Mouse (Mus musculus): Measurements from ENCODE around the gene Nomo1. TPM values are rescaled to one million over a fixed set of nuclear protein-coding genes. Genes with fewer than 3 reads are reported as not detected.

The Nomo1 gene
- polyA plus RNA-seq, 1 experiment from 2014 or later: 34.4 TPM

GRCm38 (mm10) chr7:46028681-46029080 lies 4.8 kb upstream of the Nomo1 start:
- WGBS: 59% methylated on average over 10 of the region's 10 CpGs
- H3K27me3 ChIP-seq (replicated peaks; ENCODE audit: control insufficient read depth, insufficient read depth, low read length): no peaks in the 10 kb centered on the region
- peak overlapping the region; percentile 54; the same call in 1 of the 2 replicates for H3K4me2 ChIP-seq (replicated peaks; ENCODE audit: low read depth)
- peak; percentile 23; the same call in 1 of the 2 replicates for ATAC-seq
- no peaks in the 10 kb centered on the region for H3K9me3 ChIP-seq (ENCODE audit: control insufficient read depth)
- H3K36me3 ChIP-seq (ENCODE audit: control insufficient read depth, insufficient read depth): 0 out of 2 replicates have a peak, but pooled peaks cover 3% of the 10 kb centered on the region
- H3K9ac ChIP-seq (ENCODE audit: low read depth, low read length): no peak overlapping the region
- H3K4me3 ChIP-seq (ENCODE audit: low read depth, low read length): no peak overlapping the region
- H3K27ac ChIP-seq (ENCODE audit: low read depth, low read length): no peak overlapping the region
- TF ChIP-seq CTCF (IDR thresholded peaks at IDR 0.05; ENCODE audit: low read depth): no peak
- H3K4me1 ChIP-seq (replicated peaks; ENCODE audit: control insufficient read depth, insufficient read depth, low read length): 0 out of 2 replicates have a peak, but pooled peaks cover 4% of the 10 kb centered on the region

DNA sequence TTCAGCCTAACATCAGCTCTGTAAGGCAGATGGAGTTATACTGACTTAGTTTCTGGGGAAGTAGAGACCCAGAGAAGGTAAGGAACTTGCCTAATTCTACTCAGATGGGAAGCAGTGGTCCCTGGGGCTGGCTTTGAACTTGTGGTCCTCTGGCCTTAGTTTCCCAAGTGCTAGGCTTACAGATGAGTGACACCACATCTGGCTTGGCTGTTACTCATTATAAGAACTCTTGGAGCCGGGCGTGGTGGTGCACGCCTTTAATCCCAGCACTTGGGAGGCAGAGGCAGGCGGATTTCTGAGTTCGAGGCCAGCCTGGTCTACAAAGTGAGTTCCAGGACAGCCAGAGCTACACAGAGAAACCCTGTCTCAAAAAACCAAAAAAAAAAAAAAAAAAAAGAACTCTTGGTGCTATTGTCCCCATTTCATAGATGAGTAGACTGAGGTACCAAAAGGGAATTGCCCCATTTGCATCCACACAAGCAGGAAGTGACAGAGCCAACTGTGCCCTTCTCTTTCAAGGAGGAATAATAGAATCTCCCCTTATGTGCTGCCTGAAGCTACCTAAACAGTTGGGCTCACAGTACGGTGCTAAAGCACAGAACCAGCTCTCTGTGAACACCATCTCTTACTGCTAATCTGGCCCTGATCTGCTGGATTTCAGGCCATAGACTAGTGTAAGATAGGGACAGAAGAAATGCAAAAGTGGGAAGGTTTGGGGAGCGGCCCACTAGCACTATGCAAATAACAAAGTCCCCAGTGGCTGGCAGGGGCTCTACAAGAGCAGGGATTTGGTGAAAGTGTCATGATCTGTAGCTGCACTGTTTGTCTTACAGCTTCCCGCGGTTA lies 4.0 kb upstream of the Nomo1 start:
- Histone ChIP-seq H3K36me3 (ENCODE audit: control insufficient read depth, insufficient read depth) (0 out of 2 replicates have a peak, but pooled peaks cover 3% of the 10 kb centered on the region), H3K27ac (ENCODE audit: low read depth, low read length) (peak overlapping the region; percentile 84), H3K4me2 (replicated peaks; ENCODE audit: low read depth) (peak overlapping the region; percentile 54), H3K4me1 (replicated peaks; ENCODE audit: control insufficient read depth, insufficient read depth, low read length) (peaks cover 6% of the 10 kb centered on the region; the same call in 1 of the 2 replicates), H3K9ac (ENCODE audit: low read depth, low read length) (0 out of 2 replicates have a peak overlapping the region, but pooled peaks have one; percentile 0), H3K27me3 (replicated peaks; ENCODE audit: control insufficient read depth, insufficient read depth, low read length) (no peaks in the 10 kb centered on the region), H3K4me3 (ENCODE audit: low read depth, low read length) (peak overlapping the region; percentile 13; the same call in 1 of the 2 replicates), H3K9me3 (ENCODE audit: control insufficient read depth) (no peaks in the 10 kb centered on the region)
- ATAC-seq: peak; percentile 69
- 55% methylated on average over 9 of the region's 9 CpGs for WGBS
- TF ChIP-seq CTCF (IDR thresholded peaks at IDR 0.05; ENCODE audit: low read depth): no peak; the same call in 1 of the 2 replicates

GRCm38 (mm10) chr7:46030145-46030488 lies 3.4 kb upstream of the Nomo1 start, which contains the start of gene Abcc6:
Gene Abcc6 (minus strand): TSS chr7:46030302.
- Histone ChIP-seq H3K4me3 (ENCODE audit: low read depth, low read length) (peak within 1 kb of the TSS; percentile 13; the same call in 1 of the 2 replicates), H3K27me3 (replicated peaks; ENCODE audit: control insufficient read depth, insufficient read depth, low read length) (no peaks in the 10 kb centered on the region), H3K9me3 (ENCODE audit: control insufficient read depth) (no peaks in the 10 kb centered on the region), H3K4me2 (replicated peaks; ENCODE audit: low read depth) (peak within 1 kb of the TSS; percentile 54), H3K4me1 (replicated peaks; ENCODE audit: control insufficient read depth, insufficient read depth, low read length) (peaks cover 12% of the 10 kb centered on the region; the same call in 1 of the 2 replicates), H3K9ac (ENCODE audit: low read depth, low read length) (0 out of 2 replicates have a peak within 1 kb of the TSS, but pooled peaks have one; percentile 0), H3K27ac (ENCODE audit: low read depth, low read length) (peak within 1 kb of the TSS; percentile 84), H3K36me3 (ENCODE audit: control insufficient read depth, insufficient read depth) (0 out of 2 replicates have a peak, but pooled peaks cover 3% of the 10 kb centered on the region)
- peak; percentile 39; the same call in 1 of the 2 replicates for TF ChIP-seq CTCF (IDR thresholded peaks at IDR 0.05; ENCODE audit: low read depth)
- WGBS: 3% methylated on average over 11 of the region's 11 CpGs
- peak; percentile 84 for ATAC-seq

- H3K4me1 ChIP-seq (replicated peaks; ENCODE audit: control insufficient read depth, insufficient read depth, low read length): peaks cover 12% of the 10 kb centered on the region; the same call in 1 of the 2 replicates
- no peak for ATAC-seq
- H3K36me3 ChIP-seq (ENCODE audit: control insufficient read depth, insufficient read depth): 0 out of 2 replicates have a peak, but pooled peaks cover 3% of the 10 kb centered on the region
- peak overlapping the region; percentile 54 for H3K4me2 ChIP-seq (replicated peaks; ENCODE audit: low read depth)
- no peak overlapping the region for H3K9ac ChIP-seq (ENCODE audit: low read depth, low read length)
- WGBS: 33% methylated on average over 2 of the region's 2 CpGs
- H3K27me3 ChIP-seq (replicated peaks; ENCODE audit: control insufficient read depth, insufficient read depth, low read length): no peaks in the 10 kb centered on the region
- no peak for TF ChIP-seq CTCF (IDR thresholded peaks at IDR 0.05; ENCODE audit: low read depth)
- H3K27ac ChIP-seq (ENCODE audit: low read depth, low read length): peak overlapping the region; percentile 84
- H3K4me3 ChIP-seq (ENCODE audit: low read depth, low read length): peak overlapping the region; percentile 13; the same call in 1 of the 2 replicates
- H3K9me3 ChIP-seq (ENCODE audit: control insufficient read depth): no peaks in the 10 kb centered on the region
Measured at GRCm38 (mm10) chr7:46031075-46031474, 2.4 kb upstream of the Nomo1 start.

- Histone ChIP-seq H3K27me3 (replicated peaks; ENCODE audit: control insufficient read depth, insufficient read depth, low read length) (no peaks in the 10 kb centered on the region), H3K27ac (ENCODE audit: low read depth, low read length) (peak overlapping the region; percentile 60), H3K9me3 (ENCODE audit: control insufficient read depth) (no peaks in the 10 kb centered on the region), H3K4me2 (replicated peaks; ENCODE audit: low read depth) (peak overlapping the region; percentile 93), H3K9ac (ENCODE audit: low read depth, low read length) (peak overlapping the region; percentile 81), H3K4me3 (ENCODE audit: low read depth, low read length) (peak overlapping the region; percentile 82), H3K36me3 (ENCODE audit: control insufficient read depth, insufficient read depth) (peaks cover 10% of the 10 kb centered on the region; the same call in 1 of the 2 replicates), H3K4me1 (replicated peaks; ENCODE audit: control insufficient read depth, insufficient read depth, low read length) (peaks cover 11% of the 10 kb centered on the region; the same call in 1 of the 2 replicates)
- TF ChIP-seq CTCF (IDR thresholded peaks at IDR 0.05; ENCODE audit: low read depth): no peak
- WGBS: under 1% methylated on average over 30 of the region's 35 CpGs
- peak; percentile 0; the same call in 1 of the 2 replicates for ATAC-seq
Measured at GRCm38 (mm10) chr7:46033870-46034337, 406 bp downstream of the Nomo1 start.

DNA sequence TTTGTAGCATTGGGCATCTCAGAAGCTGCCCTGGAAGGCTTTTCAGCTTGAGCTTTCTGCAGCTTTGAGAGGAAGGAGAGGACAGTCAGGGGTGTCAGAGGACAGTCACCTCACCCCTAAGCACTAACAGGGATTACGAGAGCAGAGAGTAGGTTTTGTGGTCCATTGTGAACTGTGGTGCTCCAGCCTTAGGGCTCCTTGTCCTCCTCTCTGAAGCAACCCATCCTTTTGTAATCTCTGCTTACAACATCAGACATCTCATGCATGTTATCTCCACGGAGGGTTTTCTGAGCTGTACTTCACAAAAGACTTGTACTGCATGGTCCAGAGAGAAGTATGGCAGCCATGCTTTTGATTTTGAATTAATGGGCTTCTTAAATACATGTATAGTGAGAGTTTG lies 1.5 kb downstream of the Nomo1 start:
- Histone ChIP-seq H3K27ac (ENCODE audit: low read depth, low read length) (no peak overlapping the region), H3K9me3 (ENCODE audit: control insufficient read depth) (no peaks in the 10 kb centered on the region), H3K27me3 (replicated peaks; ENCODE audit: control insufficient read depth, insufficient read depth, low read length) (no peaks in the 10 kb centered on the region), H3K4me1 (replicated peaks; ENCODE audit: control insufficient read depth, insufficient read depth, low read length) (peaks cover 8% of the 10 kb centered on the region; the same call in 1 of the 2 replicates), H3K4me3 (ENCODE audit: low read depth, low read length) (peak overlapping the region; percentile 82), H3K4me2 (replicated peaks; ENCODE audit: low read depth) (peak overlapping the region; percentile 93), H3K36me3 (ENCODE audit: control insufficient read depth, insufficient read depth) (peaks cover 15% of the 10 kb centered on the region; the same call in 1 of the 2 replicates), H3K9ac (ENCODE audit: low read depth, low read length) (peak overlapping the region; percentile 81; the same call in 1 of the 2 replicates)
- no peak for ATAC-seq
- 46% methylated on average over 2 of the region's 2 CpGs for WGBS
- TF ChIP-seq CTCF (IDR thresholded peaks at IDR 0.05; ENCODE audit: low read depth): 0 out of 2 replicates have a peak, but pooled peaks have one; percentile 2
